Mouse (Mus musculus): ENCODE data around the gene Pex16.

Pex16 gene

GRCm38 (mm10) chr2:92374514-92374913 lies at the start of gene Pex16, which contains the start of gene Large2:
TSS of gene Pex16 (plus strand) at chr2:92374676.
TSS of gene Large2 (minus strand) at chr2:92374869.
- no peak for DNase-seq (ENCODE audit: extremely low read depth, insufficient read length, low spot score)

GRCm38 (mm10) chr2:92325676-92326075 lies 48.8 kb upstream of the Pex16 start:
- no peak for DNase-seq (ENCODE audit: extremely low read depth, insufficient read length, low spot score)

GRCm38 (mm10) chr2:92326221-92326620 lies 48.3 kb upstream of the Pex16 start:
- DNase-seq (ENCODE audit: extremely low read depth, insufficient read length, low spot score) = no peak

GRCm38 (mm10) chr2:92327601-92328000 lies 46.9 kb upstream of the Pex16 start:
- no peak for DNase-seq (ENCODE audit: extremely low read depth, insufficient read length, low spot score)

GRCm38 (mm10) chr2:92328206-92328605 lies 46.3 kb upstream of the Pex16 start:
- DNase-seq (ENCODE audit: extremely low read depth, insufficient read length, low spot score) = no peak

DNA sequence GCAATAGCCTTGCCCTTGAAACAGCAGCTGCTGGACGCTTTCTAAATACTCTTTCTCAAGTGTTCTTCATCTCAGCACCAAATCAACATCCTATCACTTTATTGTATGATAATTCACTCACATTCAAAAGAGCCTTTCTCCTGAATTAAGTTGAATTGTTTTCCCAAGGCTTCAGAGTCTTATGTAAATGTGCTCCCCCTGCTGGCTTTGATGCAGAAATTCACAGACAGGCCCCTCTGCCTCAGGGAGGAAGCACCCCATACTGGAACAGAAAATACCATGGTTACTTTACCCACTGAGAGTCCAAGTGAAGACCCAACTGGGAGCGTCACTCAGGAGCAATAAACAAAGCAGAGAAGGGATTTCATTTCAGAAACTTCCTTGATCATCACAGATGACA lies 43.6 kb upstream of the Pex16 start:
- DNase-seq (ENCODE audit: extremely low read depth, insufficient read length, low spot score) = peak; percentile 10

DNA sequence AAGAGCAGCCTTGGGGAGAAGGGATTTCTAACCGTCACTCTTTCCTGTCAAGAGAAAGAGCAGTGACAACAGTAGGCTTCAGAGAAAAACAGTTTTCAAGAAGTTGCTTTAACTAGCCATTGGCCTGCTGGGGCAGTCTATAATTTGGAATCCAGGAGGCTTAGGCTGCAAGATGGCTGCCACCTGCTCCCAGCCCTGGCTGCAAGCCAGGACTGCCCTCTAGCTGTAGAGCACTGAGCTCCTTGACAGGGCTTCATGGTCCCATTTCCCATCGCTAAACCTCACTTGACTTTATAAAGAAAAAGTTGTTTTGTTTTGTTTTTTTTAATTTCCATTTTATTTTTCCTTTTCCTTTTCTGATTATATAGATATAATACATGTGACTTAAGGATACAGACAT lies 43.1 kb upstream of the Pex16 start:
- DNase-seq (ENCODE audit: extremely low read depth, insufficient read length, low spot score) = no peak

DNA sequence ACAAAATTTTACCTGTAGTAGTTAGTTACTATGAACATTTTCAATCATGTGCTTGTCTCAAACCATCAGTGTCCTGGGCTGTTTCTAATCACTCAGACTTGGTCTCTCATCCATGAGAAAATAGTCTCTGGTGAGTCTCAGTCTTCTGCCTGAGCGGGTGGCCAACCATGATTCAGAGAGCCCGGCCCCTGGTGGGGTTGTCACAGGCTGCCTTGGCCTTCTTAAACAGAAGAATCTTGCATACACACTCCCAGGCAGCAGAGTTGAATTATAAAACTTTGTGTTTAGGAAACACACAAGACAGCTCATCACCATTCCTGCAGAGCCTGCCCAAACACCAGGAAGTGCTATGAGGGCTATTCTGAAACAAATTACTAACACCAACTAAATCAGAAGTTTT lies 42.6 kb upstream of the Pex16 start:
- DNase-seq (ENCODE audit: extremely low read depth, insufficient read length, low spot score) = no peak

DNA sequence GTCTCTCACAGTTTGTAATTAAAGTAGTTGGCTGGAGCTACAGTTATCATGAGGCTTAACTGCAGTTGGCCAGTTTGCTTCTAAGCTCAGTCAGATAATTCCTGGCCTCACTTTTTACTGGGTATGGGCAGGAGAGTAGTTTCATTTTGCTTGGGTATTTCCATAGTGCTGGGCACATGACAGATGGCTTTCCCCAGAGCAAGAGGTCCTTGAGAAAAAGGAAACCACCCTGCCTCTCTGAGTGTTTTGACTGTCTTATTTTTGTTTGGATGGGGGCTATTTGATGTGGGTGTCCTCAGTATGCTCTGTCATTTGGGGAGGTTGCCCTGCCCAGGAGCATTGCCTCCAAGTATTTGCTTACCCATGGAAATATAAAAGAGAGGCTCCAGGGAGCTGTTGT lies 32.1 kb upstream of the Pex16 start:
- DNase-seq (ENCODE audit: extremely low read depth, insufficient read length, low spot score) = no peak

DNA sequence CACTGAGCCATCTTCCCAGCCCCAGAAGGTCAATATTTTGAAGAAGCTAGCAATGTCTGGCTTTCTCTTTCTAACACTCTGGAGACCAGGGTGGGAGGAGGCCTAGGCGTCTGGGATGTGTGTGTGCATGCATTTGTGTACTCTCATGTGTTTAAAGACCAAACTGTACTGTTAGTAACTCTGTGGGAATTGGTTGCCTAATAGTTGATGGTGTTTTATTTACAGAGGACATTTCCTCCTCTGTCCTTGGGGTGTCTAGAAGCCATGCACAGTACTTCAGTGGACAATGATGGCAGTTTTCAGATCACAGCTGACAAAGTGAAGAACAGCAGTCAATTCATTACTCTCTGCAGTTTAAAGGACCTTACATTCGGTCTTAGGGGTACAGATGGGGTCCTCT lies 27.3 kb upstream of the Pex16 start:
- DNase-seq (ENCODE audit: extremely low read depth, insufficient read length, low spot score) = no peak

DNA sequence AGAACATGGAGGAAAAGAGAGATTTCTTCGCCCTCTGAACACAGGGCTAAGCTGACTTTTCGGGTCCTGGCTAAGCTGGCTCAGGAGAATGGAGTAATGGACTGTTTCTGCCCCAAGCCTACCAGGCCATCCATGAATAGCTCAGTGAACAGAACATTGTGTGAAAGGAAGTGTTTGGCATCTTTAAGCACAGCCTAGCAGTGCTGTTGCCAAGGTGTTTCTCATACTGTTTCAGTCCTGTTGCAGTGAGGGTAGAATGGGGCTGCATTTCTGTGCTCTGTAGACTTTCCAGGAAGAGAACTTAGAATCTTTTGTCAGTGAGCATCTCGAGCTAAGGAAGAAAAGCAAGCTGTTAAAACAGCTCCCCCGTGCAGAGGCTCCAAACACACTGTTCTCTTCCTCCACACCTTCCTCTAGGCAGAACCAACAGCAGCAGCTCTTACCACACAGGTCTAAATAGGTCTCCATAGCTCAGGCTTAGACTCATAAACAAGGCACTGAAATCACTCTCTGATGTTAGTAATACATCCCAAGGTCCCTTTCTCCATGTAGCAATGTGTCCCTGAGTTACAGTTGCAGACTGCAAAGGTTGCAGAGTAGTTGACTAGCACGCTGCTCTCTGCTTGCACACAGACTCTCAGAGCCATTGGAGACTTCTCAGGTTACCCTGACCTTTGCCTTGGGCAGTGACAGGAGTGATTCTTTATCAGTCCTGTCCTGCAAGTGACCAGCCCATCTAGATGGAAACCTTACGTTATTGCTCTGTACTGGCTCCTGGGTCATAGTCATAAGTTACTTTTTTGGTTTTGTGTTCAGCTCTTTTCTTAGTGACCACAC lies 24.7 kb upstream of the Pex16 start:
- DNase-seq (ENCODE audit: extremely low read depth, insufficient read length, low spot score) = no peak

DNA sequence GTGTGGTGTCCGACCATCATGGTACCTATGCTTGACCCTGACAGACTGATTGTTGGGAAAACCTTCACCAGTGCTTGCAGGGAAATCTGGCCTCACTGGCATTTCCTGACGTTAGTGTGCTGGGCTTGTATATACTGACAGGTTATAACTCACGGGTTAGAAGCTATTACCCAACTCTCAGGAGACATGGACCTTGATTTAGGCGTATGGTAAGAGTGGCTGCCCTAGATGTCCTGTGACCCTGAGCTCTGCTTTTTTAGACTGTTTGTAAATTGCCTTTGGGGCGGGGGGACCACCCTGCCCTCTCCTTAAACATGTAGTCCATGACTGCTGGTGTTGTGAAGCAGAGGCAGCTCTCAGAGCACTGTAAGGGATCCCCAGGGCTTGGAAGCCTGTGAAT lies 23.8 kb upstream of the Pex16 start:
- no peak for DNase-seq (ENCODE audit: extremely low read depth, insufficient read length, low spot score)

DNA sequence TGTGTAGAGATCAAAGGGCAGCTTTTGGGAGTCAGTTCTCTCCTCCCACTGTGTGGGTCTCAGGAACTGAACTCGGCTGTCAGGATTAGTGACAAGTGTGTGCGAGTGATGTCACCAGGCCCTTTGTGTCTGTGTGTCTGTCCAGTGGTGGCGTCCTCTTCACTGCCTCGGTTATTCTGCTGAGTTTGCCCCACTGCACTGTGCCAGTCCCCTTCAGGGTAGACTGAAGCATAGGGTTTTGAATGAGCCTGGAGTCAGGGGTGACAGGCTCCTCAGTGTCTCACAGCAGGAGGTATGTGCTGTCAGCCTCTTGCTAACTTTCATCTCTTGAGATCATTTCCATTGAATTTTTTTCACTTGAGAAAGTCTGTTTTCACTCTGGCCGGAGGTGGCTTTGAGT lies 21.1 kb upstream of the Pex16 start:
- no peak for DNase-seq (ENCODE audit: extremely low read depth, insufficient read length, low spot score)

GRCm38 (mm10) chr2:92354224-92354623 lies 20.3 kb upstream of the Pex16 start:
- DNase-seq (ENCODE audit: extremely low read depth, insufficient read length, low spot score) = no peak

- DNase-seq (ENCODE audit: extremely low read depth, insufficient read length, low spot score) = no peak
Measured at GRCm38 (mm10) chr2:92359301-92359700, 15.2 kb upstream of the Pex16 start.

DNA sequence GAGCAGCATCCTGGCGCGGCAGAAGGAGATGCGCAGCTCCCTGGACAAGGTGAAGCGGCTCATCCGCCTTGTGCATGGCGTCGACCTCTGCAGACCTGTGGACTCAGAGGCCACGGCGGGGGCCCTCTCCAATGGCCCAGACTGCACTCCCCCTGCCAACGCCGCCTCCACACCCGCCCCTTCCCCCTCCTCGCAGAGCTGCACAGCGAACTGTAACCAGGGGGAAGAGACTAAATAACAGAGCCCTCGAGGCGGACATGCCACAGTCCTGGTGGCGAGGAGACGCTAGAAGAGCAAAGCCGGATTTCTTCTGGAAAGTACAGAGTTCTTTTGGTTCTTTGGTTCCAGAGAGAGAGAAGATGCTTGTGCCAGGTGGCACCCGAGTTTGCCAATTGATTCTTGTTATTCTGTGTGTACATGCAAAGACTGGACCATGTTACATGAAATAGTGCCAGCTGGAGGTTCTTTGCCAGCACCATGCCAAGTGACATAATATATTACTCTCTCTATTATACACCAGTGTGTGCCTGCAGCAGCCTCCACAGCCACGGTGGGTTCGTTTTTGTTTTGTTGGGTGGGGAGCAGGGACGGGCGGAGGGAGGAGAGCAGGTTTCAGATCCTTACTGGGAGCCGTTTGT lies 14.2 kb upstream of the Pex16 start:
- no peak for DNase-seq (ENCODE audit: extremely low read depth, insufficient read length, low spot score)

DNA sequence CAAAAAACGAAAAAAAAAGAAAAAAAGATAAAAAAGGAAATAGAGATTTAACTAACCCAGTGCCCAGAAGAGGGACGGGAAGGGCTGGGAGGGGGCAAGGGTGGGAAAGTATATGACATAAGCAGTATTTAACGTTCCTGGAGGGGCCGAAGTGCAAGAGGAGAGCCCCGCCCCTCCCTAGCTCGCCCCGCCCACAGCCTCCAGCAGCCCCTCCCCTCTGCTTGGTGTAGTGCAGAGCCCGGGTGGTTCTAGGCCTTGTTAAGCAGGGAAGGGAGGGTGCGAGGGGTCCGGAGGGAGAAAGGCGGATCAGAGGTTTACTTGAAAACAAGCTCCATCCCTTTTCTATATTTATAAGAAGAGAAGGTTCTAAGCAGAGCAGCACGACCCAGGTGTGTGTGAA lies 13.6 kb upstream of the Pex16 start:
- no peak for DNase-seq (ENCODE audit: extremely low read depth, insufficient read length, low spot score)

DNA sequence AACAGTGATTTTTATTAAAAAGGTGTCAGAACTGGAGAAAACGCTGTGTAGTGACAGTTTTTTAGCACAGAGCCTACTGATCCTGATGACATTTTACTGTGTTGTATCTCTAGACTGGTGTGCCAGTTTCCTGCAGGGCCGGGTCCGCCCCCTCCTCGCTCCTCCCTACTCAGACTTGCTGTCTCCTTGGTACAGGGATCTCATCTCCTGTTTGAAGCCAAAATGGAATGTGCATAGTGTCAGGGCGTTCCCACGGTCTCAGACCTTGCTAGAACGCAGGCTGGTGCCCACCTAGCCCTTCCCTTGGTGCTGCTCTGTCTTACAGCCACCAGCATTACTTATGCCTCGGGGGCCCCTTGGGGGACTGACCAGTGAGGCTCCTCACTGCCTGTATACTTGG lies 12.7 kb upstream of the Pex16 start:
- no peak for DNase-seq (ENCODE audit: extremely low read depth, insufficient read length, low spot score)

DNA sequence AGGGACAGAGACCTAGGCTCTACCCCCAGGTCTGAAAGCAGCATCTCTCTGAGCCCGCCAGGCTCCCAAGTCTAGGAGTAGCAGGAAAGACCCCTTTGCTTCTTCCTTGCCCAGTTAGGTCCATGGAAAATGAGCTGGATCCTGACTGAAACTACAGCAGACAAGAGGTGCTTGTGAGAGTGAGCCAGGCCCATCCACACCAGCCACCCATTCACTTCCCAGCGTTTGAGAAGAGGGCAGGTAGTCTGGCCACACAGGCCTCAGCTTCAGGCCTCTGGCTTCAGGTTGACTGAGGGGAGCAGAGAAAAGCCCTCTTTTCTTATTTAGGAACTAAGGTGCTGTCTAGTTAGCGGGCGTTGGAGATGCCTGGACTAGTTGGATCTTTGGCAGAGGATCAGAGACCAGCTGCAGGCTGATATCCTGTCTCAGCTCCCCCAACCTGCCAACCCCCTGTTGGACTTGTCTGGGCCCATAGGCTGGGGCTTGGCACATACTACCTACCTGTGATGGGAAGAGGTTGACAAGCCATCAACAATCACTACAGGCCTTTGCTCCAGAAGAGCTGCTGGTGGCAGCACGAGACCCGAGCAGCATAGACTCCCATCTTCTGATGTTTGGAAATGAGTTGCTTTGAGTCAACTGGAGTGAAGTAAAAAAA lies 11.8 kb upstream of the Pex16 start:
- DNase-seq (ENCODE audit: extremely low read depth, insufficient read length, low spot score) = no peak

GRCm38 (mm10) chr2:92364086-92364485 lies 10.4 kb upstream of the Pex16 start:
- no peak for DNase-seq (ENCODE audit: extremely low read depth, insufficient read length, low spot score)

DNA sequence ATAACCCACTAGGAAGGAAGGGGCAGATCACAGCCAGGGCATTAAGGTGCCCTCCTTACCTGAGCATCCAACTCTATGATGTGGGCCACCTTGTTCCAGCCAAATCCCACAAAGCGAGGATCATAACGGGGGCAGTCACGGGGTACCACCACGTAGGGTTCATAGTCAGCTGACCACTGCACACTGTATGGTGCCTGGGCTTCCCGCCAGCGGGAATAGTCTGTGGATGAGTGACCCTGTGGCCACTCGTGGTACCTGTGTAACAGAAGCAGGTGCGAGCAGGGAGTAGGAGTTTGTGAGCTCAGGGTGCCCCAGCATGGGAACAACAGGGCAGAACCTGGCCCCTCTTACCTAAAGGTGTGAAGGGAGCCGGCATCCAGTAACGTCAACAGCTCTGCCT lies 8.9 kb upstream of the Pex16 start:
- DNase-seq (ENCODE audit: extremely low read depth, insufficient read length, low spot score) = no peak

All from 3134 (cell line).